Mouse (Mus musculus) embryonic facial prominence, embryonic 12.5 days (tissue): ENCODE measurements at regions not wholly inside any gene's neighbourhood (a gene's known extent, or its start where the extent isn't known, plus 50 kb on each side); places are given as distances from the start of the nearest gene placed in this dataset.

Experiments
- ATAC-seq: fragments of 200-750 bp; cut with Nextera tagmentation; 2 replicates; pipeline ENCODE4 v1.8.0; 2017; ENCODE audit not compliant: insufficient number of reproducible peaks, insufficient read depth, low FRiP score, low TSS enrichment
- H3K27ac ChIP-seq: fragments of 300-500 bp; sonication (generic); 2 replicates; pipeline ENCODE4 v1.5.1; 2016; ENCODE audit warnings: mild to moderate bottlenecking
- H3K27me3 ChIP-seq: fragments of 300-500 bp; sonication (generic); 2 replicates; pipeline ENCODE4 v1.6.1; 2016; ENCODE audit warnings: mild to moderate bottlenecking, moderate library complexity
- H3K36me3 ChIP-seq: fragments of 300-500 bp; sonication (generic); 2 replicates; pipeline ENCODE4 v1.6.1; 2016; ENCODE audit warnings: mild to moderate bottlenecking
- H3K4me1 ChIP-seq: fragments of 300-500 bp; sonication (generic); 2 replicates; pipeline ENCODE4 v1.6.1; 2016
- H3K4me2 ChIP-seq: fragments of 300-500 bp; sonication (generic); replicated peaks from 2 replicates; pipeline ENCODE4 v1.6.1; 2016; ENCODE audit warnings: mild to moderate bottlenecking, moderate library complexity
- H3K4me3 ChIP-seq: fragments of 300-500 bp; sonication (generic); 2 replicates; pipeline ENCODE4 v1.5.1; 2016; ENCODE audit warnings: mild to moderate bottlenecking
- H3K9ac ChIP-seq: fragments of 300-500 bp; sonication (generic); 2 replicates; pipeline ENCODE4 v1.6.1; 2016; ENCODE audit warnings: mild to moderate bottlenecking, moderate library complexity
- H3K9me3 ChIP-seq: fragments of 300-500 bp; sonication (generic); 2 replicates; pipeline ENCODE4 v1.6.1; 2016; ENCODE audit warnings: mild to moderate bottlenecking, moderate library complexity
- WGBS: fragments of 180-500 bp; shearing (Covaris S2); methylation state at CpG from one replicate; pipeline ENCODE4 v1.1.7; 2016; 5-methylcytosine and 5-hydroxymethylcytosine counted together

GRCm38 (mm10) chr11:45718630-45719029 is 133.2 kb upstream of the Clint1 start:
- H3K36me3 ChIP-seq, result no peaks in the 10 kb centered on the region
- H3K4me2 ChIP-seq, result no peak overlapping the region
- no peak overlapping the region for H3K9ac ChIP-seq
- no peaks in the 10 kb centered on the region for H3K27me3 ChIP-seq
- H3K9me3 ChIP-seq, result no peaks in the 10 kb centered on the region
- ATAC-seq, result no peak
- no peak overlapping the region for H3K4me3 ChIP-seq
- peaks cover 15% of the 10 kb centered on the region; the same call in 1 of the 2 replicates for H3K4me1 ChIP-seq
- WGBS, result 56% methylated on average over 2 of the region's 2 CpGs
- 0 out of 2 replicates have a peak overlapping the region, but pooled peaks have one; percentile 26 for H3K27ac ChIP-seq

DNA sequence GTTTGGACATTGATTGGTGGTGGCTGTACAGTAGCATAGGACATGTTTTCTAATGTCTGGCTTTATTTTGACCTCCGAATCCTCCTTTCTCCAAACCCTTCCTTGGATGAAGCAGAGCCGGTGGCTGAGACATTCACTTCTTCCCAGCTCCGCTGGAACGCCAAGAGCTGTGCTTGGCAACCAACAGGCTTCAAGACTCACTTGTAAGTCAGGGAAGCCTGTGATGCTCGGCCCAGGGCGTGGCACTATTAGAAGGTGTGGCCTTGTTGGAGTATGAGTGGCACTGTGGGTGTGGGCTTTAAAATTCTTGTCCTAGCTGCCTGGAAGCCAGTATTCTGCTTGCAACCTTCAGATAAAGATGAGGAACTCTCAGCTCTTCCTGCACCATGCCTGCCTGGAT is 132.0 kb upstream of the Clint1 start:
- H3K4me3 ChIP-seq, result no peak overlapping the region
- 88% methylated on average over 6 of the region's 6 CpGs for WGBS

DNA sequence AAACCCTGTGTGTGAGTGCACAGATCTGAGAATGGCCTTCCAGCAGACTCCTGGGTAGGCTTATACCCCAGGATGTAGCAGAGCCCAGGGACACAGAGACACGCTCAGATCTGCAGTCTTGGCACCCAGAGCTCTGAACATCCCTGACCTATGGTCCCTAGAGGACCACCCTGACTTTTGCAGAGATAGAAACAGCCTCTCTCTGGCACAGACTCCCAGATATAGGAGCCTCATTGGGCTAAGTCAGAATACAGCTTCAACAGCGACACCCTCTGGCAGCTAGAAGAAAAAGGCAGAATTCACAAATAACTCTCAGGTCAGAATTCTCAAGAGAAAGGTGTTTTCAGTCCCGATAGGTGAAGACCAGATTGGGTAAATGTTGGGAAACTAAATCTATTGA is 115.3 kb upstream of the Clint1 start:
- Histone ChIP-seq H3K4me1 (peaks cover 13% of the 10 kb centered on the region; the same call in 1 of the 2 replicates), H3K27ac (no peak overlapping the region), H3K4me3 (no peak overlapping the region), H3K4me2 (no peak overlapping the region), H3K9me3 (no peaks in the 10 kb centered on the region), H3K27me3 (no peaks in the 10 kb centered on the region), H3K9ac (no peak overlapping the region), H3K36me3 (no peaks in the 10 kb centered on the region)
- WGBS, result 40% methylated on average over 3 of the region's 3 CpGs
- no peak for ATAC-seq

More for the DNA sequence above, 132.0 kb upstream of the Clint1 start:
- H3K36me3 ChIP-seq, result no peaks in the 10 kb centered on the region
- H3K27me3 ChIP-seq, result no peaks in the 10 kb centered on the region
- H3K9ac ChIP-seq, result no peak overlapping the region
- no peak overlapping the region for H3K4me2 ChIP-seq
- peaks cover 15% of the 10 kb centered on the region; the same call in 1 of the 2 replicates for H3K4me1 ChIP-seq
- no peak overlapping the region for H3K27ac ChIP-seq
- no peak for ATAC-seq
- no peaks in the 10 kb centered on the region for H3K9me3 ChIP-seq

DNA sequence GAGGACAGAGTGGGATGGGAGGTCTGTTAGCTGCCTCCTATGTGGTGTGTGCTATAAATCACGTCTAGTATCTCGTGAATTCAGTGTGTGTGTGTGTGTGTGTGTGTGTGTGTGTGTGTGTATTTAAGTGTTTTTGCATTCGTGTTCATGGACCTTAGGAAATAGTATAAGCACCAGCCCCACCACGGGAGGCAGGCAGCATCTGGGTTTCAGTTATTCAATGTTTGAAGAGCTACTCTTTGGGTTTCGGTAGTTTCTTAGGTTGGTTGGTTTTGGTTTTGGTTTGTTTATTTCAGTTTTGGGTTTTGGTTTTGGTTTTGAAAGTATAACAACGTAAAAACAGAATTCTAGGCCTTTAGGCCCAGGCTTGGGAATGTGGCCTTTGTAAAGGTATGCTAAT is 113.5 kb upstream of the Clint1 start:
- no peaks in the 10 kb centered on the region for H3K27me3 ChIP-seq
- H3K36me3 ChIP-seq, result no peaks in the 10 kb centered on the region
- no peaks in the 10 kb centered on the region for H3K9me3 ChIP-seq
- ATAC-seq, result no peak
- H3K4me2 ChIP-seq, result no peak overlapping the region
- WGBS, result 86% methylated on average over 6 of the region's 6 CpGs
- no peak overlapping the region for H3K9ac ChIP-seq
- no peak overlapping the region for H3K27ac ChIP-seq
- no peak overlapping the region for H3K4me3 ChIP-seq
- H3K4me1 ChIP-seq, result peaks cover 13% of the 10 kb centered on the region; the same call in 1 of the 2 replicates

- Histone ChIP-seq H3K4me2 (no peak overlapping the region), H3K9me3 (peaks cover 4% of the 10 kb centered on the region; the same call in 1 of the 2 replicates), H3K4me1 (no peaks in the 10 kb centered on the region), H3K9ac (no peak overlapping the region), H3K4me3 (no peak overlapping the region), H3K36me3 (no peaks in the 10 kb centered on the region), H3K27me3 (no peaks in the 10 kb centered on the region; the same call in 1 of the 2 replicates), H3K27ac (no peak overlapping the region)
- no peak for ATAC-seq
- WGBS, result 91% methylated on average over 2 of the region's 2 CpGs
Observed at GRCm38 (mm10) chr11:45745941-45746340, 105.9 kb upstream of the Clint1 start.

- Histone ChIP-seq H3K27ac (no peak overlapping the region), H3K4me3 (no peak overlapping the region), H3K4me1 (no peaks in the 10 kb centered on the region), H3K36me3 (no peaks in the 10 kb centered on the region), H3K9ac (no peak overlapping the region), H3K4me2 (no peak overlapping the region), H3K27me3 (no peaks in the 10 kb centered on the region; the same call in 1 of the 2 replicates), H3K9me3 (no peaks in the 10 kb centered on the region)
- 62% methylated on average over 2 of the region's 2 CpGs for WGBS
- ATAC-seq, result no peak
Observed at GRCm38 (mm10) chr11:45750249-45750648, 101.6 kb upstream of the Clint1 start.

GRCm38 (mm10) chr11:45752237-45752636 is 99.6 kb upstream of the Clint1 start:
- H3K9ac ChIP-seq, result no peak overlapping the region
- no peak for ATAC-seq
- no peak overlapping the region for H3K4me3 ChIP-seq
- no peaks in the 10 kb centered on the region for H3K36me3 ChIP-seq
- no peaks in the 10 kb centered on the region; the same call in 1 of the 2 replicates for H3K27me3 ChIP-seq
- H3K4me1 ChIP-seq, result no peaks in the 10 kb centered on the region
- H3K4me2 ChIP-seq, result no peak overlapping the region
- H3K27ac ChIP-seq, result no peak overlapping the region
- 29% methylated on average over 1 of the region's 1 CpGs for WGBS
- no peaks in the 10 kb centered on the region for H3K9me3 ChIP-seq

GRCm38 (mm10) chr11:45752791-45753190 is 99.1 kb upstream of the Clint1 start:
- ATAC-seq, result no peak
- Histone ChIP-seq H3K9me3 (no peaks in the 10 kb centered on the region), H3K4me3 (no peak overlapping the region), H3K4me1 (no peaks in the 10 kb centered on the region), H3K4me2 (no peak overlapping the region), H3K9ac (no peak overlapping the region), H3K27ac (no peak overlapping the region), H3K36me3 (no peaks in the 10 kb centered on the region), H3K27me3 (no peaks in the 10 kb centered on the region; the same call in 1 of the 2 replicates)
- WGBS, result 72% methylated on average over 2 of the region's 2 CpGs

GRCm38 (mm10) chr11:45767081-45767480 is 84.8 kb upstream of the Clint1 start:
- H3K4me1 ChIP-seq, result 0 out of 2 replicates have a peak, but pooled peaks cover 2% of the 10 kb centered on the region
- H3K36me3 ChIP-seq, result no peaks in the 10 kb centered on the region
- 77% methylated on average over 4 of the region's 4 CpGs for WGBS
- no peak overlapping the region for H3K9ac ChIP-seq
- ATAC-seq, result no peak
- no peaks in the 10 kb centered on the region for H3K9me3 ChIP-seq
- H3K4me2 ChIP-seq, result no peak overlapping the region
- no peak overlapping the region for H3K27ac ChIP-seq
- H3K4me3 ChIP-seq, result no peak overlapping the region
- H3K27me3 ChIP-seq, result no peaks in the 10 kb centered on the region

DNA sequence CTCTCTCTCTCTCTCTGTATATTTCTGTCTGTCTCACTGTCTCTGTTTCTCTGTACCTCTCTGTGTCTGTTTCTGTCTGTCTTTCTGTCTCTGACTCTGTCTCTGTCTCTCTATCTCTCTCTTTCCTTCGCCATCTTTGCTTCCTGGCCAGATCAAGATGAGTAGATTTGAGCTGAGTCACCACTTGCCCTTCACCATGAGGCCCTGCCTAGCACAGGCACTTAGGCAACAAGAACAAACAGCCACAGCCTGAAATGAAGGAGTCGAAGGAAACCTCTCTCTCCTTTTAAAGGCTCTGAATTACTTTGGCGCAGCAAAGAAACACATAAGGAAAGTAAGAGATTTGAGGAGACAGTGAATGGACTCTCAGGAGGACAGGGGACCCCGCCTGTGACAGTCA is 69.4 kb upstream of the Clint1 start:
- 0 out of 2 replicates have a peak, but pooled peaks cover 2% of the 10 kb centered on the region for H3K4me1 ChIP-seq
- H3K9ac ChIP-seq, result no peak overlapping the region
- H3K27ac ChIP-seq, result no peak overlapping the region
- H3K4me3 ChIP-seq, result no peak overlapping the region
- WGBS, result 82% methylated on average over 4 of the region's 4 CpGs
- no peak for ATAC-seq
- no peaks in the 10 kb centered on the region for H3K27me3 ChIP-seq
- H3K36me3 ChIP-seq, result no peaks in the 10 kb centered on the region
- no peaks in the 10 kb centered on the region for H3K9me3 ChIP-seq
- no peak overlapping the region for H3K4me2 ChIP-seq

DNA sequence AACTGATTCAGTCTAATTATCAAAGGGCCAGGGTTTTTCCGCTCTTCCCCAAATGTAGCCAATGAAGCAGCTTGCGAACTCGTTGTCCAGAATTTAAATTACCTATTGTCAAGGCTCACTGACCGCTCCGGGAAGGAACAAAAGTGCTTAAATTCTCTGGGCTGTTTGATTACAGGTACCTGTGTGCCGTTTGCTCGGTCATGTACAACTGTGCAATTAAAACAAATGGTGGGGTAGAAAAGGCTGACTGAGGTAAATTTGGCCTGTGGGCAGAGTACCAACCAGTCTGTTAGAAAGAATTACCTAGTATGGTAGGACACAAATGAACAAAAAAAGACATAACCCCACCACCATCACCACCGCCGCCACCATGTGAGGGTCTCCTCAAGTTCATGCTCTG is 66.0 kb upstream of the Clint1 start:
- 0 out of 2 replicates have a peak, but pooled peaks cover 2% of the 10 kb centered on the region for H3K4me1 ChIP-seq
- no peak overlapping the region for H3K27ac ChIP-seq
- ATAC-seq, result no peak
- H3K27me3 ChIP-seq, result no peaks in the 10 kb centered on the region
- H3K4me3 ChIP-seq, result no peak overlapping the region
- no peaks in the 10 kb centered on the region for H3K36me3 ChIP-seq
- H3K9me3 ChIP-seq, result no peaks in the 10 kb centered on the region
- no peak overlapping the region for H3K9ac ChIP-seq
- no peak overlapping the region for H3K4me2 ChIP-seq
- WGBS, result 83% methylated on average over 9 of the region's 9 CpGs

- no peak overlapping the region for H3K4me2 ChIP-seq
- H3K9me3 ChIP-seq, result no peaks in the 10 kb centered on the region
- H3K4me1 ChIP-seq, result 0 out of 2 replicates have a peak, but pooled peaks cover 2% of the 10 kb centered on the region
- no peaks in the 10 kb centered on the region for H3K27me3 ChIP-seq
- WGBS, result 89% methylated on average over 5 of the region's 5 CpGs
- H3K9ac ChIP-seq, result no peak overlapping the region
- H3K36me3 ChIP-seq, result no peaks in the 10 kb centered on the region
- H3K4me3 ChIP-seq, result no peak overlapping the region
- H3K27ac ChIP-seq, result no peak overlapping the region
- ATAC-seq, result no peak
Observed at GRCm38 (mm10) chr11:45787408-45787807, 64.4 kb upstream of the Clint1 start.
